Mouse (Mus musculus): Measurements from ENCODE around the gene Baiap2. TPM values are rescaled to one million over a fixed set of nuclear protein-coding genes. Genes with fewer than 3 reads are reported as not detected.

The Baiap2 gene
- polyA plus RNA-seq, 1 experiment from 2014 or later, result 8.0 TPM

- Histone ChIP-seq H3K9ac (no peak overlapping the region), H3K4me1 (replicated peaks) (no peaks in the 10 kb centered on the region), H3K36me3 (replicated peaks) (0 out of 2 replicates have a peak, but pooled peaks cover 5% of the 10 kb centered on the region), H3K27ac (replicated peaks) (no peak overlapping the region), H3K9me3 (replicated peaks) (no peaks in the 10 kb centered on the region), H3K4me2 (no peak overlapping the region), H3K27me3 (no peaks in the 10 kb centered on the region), H3K4me3 (replicated peaks) (no peak overlapping the region)
- 55% methylated on average over 10 of the region's 10 CpGs for WGBS (ENCODE audit: insufficient replicate concordance)
- ATAC-seq (ENCODE audit: insufficient read depth), result no peak
Measured at GRCm38 (mm10) chr11:119979596-119980385, 37.2 kb downstream of the Baiap2 start.

GRCm38 (mm10) chr11:119981769-119982168 lies 39.2 kb downstream of the Baiap2 start:
- Histone ChIP-seq H3K36me3 (replicated peaks) (0 out of 2 replicates have a peak, but pooled peaks cover 5% of the 10 kb centered on the region), H3K9ac (no peak overlapping the region), H3K4me1 (replicated peaks) (0 out of 2 replicates have a peak, but pooled peaks cover 2% of the 10 kb centered on the region), H3K27ac (replicated peaks) (no peak overlapping the region), H3K4me2 (no peak overlapping the region), H3K27me3 (no peaks in the 10 kb centered on the region), H3K4me3 (replicated peaks) (no peak overlapping the region), H3K9me3 (replicated peaks) (no peaks in the 10 kb centered on the region)
- 40% methylated on average over 3 of the region's 3 CpGs for WGBS (ENCODE audit: insufficient replicate concordance)
- ATAC-seq (ENCODE audit: insufficient read depth), result no peak

- no peak for ATAC-seq (ENCODE audit: insufficient read depth)
- Histone ChIP-seq H3K9me3 (replicated peaks) (no peaks in the 10 kb centered on the region), H3K9ac (no peak overlapping the region), H3K4me1 (replicated peaks) (0 out of 2 replicates have a peak, but pooled peaks cover 4% of the 10 kb centered on the region), H3K4me3 (replicated peaks) (no peak overlapping the region), H3K27ac (replicated peaks) (no peak overlapping the region), H3K4me2 (no peak overlapping the region), H3K36me3 (replicated peaks) (0 out of 2 replicates have a peak, but pooled peaks cover 5% of the 10 kb centered on the region), H3K27me3 (no peaks in the 10 kb centered on the region)
- 76% methylated on average over 3 of the region's 3 CpGs for WGBS (ENCODE audit: insufficient replicate concordance)
Measured at GRCm38 (mm10) chr11:119982236-119982635, 39.7 kb downstream of the Baiap2 start.

- no peak for ATAC-seq (ENCODE audit: insufficient read depth)
- 0 out of 2 replicates have a peak, but pooled peaks cover 4% of the 10 kb centered on the region for H3K4me1 ChIP-seq (replicated peaks)
- WGBS (ENCODE audit: insufficient replicate concordance), result 71% methylated on average over 2 of the region's 2 CpGs
- no peaks in the 10 kb centered on the region for H3K9me3 ChIP-seq (replicated peaks)
- H3K4me3 ChIP-seq (replicated peaks), result no peak overlapping the region
- no peaks in the 10 kb centered on the region for H3K27me3 ChIP-seq
- no peak overlapping the region for H3K4me2 ChIP-seq
- H3K27ac ChIP-seq (replicated peaks), result no peak overlapping the region
- H3K9ac ChIP-seq, result no peak overlapping the region
- 0 out of 2 replicates have a peak, but pooled peaks cover 5% of the 10 kb centered on the region for H3K36me3 ChIP-seq (replicated peaks)
Measured at GRCm38 (mm10) chr11:119983151-119983550, 40.6 kb downstream of the Baiap2 start.

GRCm38 (mm10) chr11:119986751-119987425 lies 44.3 kb downstream of the Baiap2 start:
- Histone ChIP-seq H3K36me3 (replicated peaks) (0 out of 2 replicates have a peak, but pooled peaks cover 5% of the 10 kb centered on the region), H3K4me1 (replicated peaks) (peaks cover 8% of the 10 kb centered on the region), H3K27ac (replicated peaks) (no peak overlapping the region), H3K27me3 (no peaks in the 10 kb centered on the region), H3K9ac (no peak overlapping the region), H3K4me3 (replicated peaks) (no peak overlapping the region), H3K9me3 (replicated peaks) (no peaks in the 10 kb centered on the region), H3K4me2 (no peak overlapping the region)
- 33% methylated on average over 9 of the region's 9 CpGs for WGBS (ENCODE audit: insufficient replicate concordance)
- ATAC-seq (ENCODE audit: insufficient read depth), result no peak

GRCm38 (mm10) chr11:119987876-119988275 lies 45.3 kb downstream of the Baiap2 start:
- Histone ChIP-seq H3K4me2 (no peak overlapping the region), H3K4me3 (replicated peaks) (no peak overlapping the region), H3K27me3 (no peaks in the 10 kb centered on the region), H3K36me3 (replicated peaks) (no peaks in the 10 kb centered on the region), H3K9me3 (replicated peaks) (no peaks in the 10 kb centered on the region), H3K9ac (no peak overlapping the region), H3K4me1 (replicated peaks) (peaks cover 8% of the 10 kb centered on the region), H3K27ac (replicated peaks) (no peak overlapping the region)
- 58% methylated on average over 7 of the region's 7 CpGs for WGBS (ENCODE audit: insufficient replicate concordance)
- ATAC-seq (ENCODE audit: insufficient read depth), result no peak

GRCm38 (mm10) chr11:119988391-119988790 lies 45.8 kb downstream of the Baiap2 start:
- Histone ChIP-seq H3K4me3 (replicated peaks) (no peak overlapping the region), H3K4me1 (replicated peaks) (peaks cover 8% of the 10 kb centered on the region), H3K9me3 (replicated peaks) (no peaks in the 10 kb centered on the region), H3K36me3 (replicated peaks) (no peaks in the 10 kb centered on the region), H3K27ac (replicated peaks) (no peak overlapping the region), H3K27me3 (no peaks in the 10 kb centered on the region), H3K4me2 (no peak overlapping the region), H3K9ac (no peak overlapping the region)
- no peak for ATAC-seq (ENCODE audit: insufficient read depth)
- 69% methylated on average over 7 of the region's 7 CpGs for WGBS (ENCODE audit: insufficient replicate concordance)

- Histone ChIP-seq H3K27ac (replicated peaks) (no peak overlapping the region), H3K9me3 (replicated peaks) (no peaks in the 10 kb centered on the region), H3K9ac (no peak overlapping the region), H3K4me1 (replicated peaks) (peaks cover 8% of the 10 kb centered on the region), H3K4me2 (no peak overlapping the region), H3K27me3 (no peaks in the 10 kb centered on the region), H3K4me3 (replicated peaks) (no peak overlapping the region), H3K36me3 (replicated peaks) (no peaks in the 10 kb centered on the region)
- ATAC-seq (ENCODE audit: insufficient read depth), result no peak
- WGBS (ENCODE audit: insufficient replicate concordance), result 68% methylated on average over 10 of the region's 10 CpGs
Measured at GRCm38 (mm10) chr11:119989115-119989564, 46.6 kb downstream of the Baiap2 start.

- Histone ChIP-seq H3K9ac (no peak overlapping the region), H3K9me3 (replicated peaks) (no peaks in the 10 kb centered on the region), H3K4me2 (no peak overlapping the region), H3K4me3 (replicated peaks) (no peak overlapping the region), H3K27ac (replicated peaks) (no peak overlapping the region), H3K36me3 (replicated peaks) (no peaks in the 10 kb centered on the region; the same call in 1 of the 2 replicates), H3K4me1 (replicated peaks) (peaks cover 8% of the 10 kb centered on the region), H3K27me3 (no peaks in the 10 kb centered on the region)
- 60% methylated on average over 10 of the region's 10 CpGs for WGBS (ENCODE audit: insufficient replicate concordance)
- no peak for ATAC-seq (ENCODE audit: insufficient read depth)
Measured at GRCm38 (mm10) chr11:119990658-119991337, 48.2 kb downstream of the Baiap2 start.

GRCm38 (mm10) chr11:119991338-119991678 lies 48.7 kb downstream of the Baiap2 start:
- Histone ChIP-seq H3K4me2 (no peak overlapping the region), H3K4me3 (replicated peaks) (no peak overlapping the region), H3K27ac (replicated peaks) (no peak overlapping the region)

GRCm38 (mm10) chr11:119997351-119997750 lies 54.8 kb downstream of the Baiap2 start:
- Histone ChIP-seq H3K9ac (no peak overlapping the region), H3K4me2 (no peak overlapping the region), H3K36me3 (replicated peaks) (peaks cover 7% of the 10 kb centered on the region; the same call in 1 of the 2 replicates), H3K4me3 (replicated peaks) (no peak overlapping the region), H3K27me3 (no peaks in the 10 kb centered on the region), H3K4me1 (replicated peaks) (no peaks in the 10 kb centered on the region), H3K9me3 (replicated peaks) (no peaks in the 10 kb centered on the region), H3K27ac (replicated peaks) (no peak overlapping the region)
- ATAC-seq (ENCODE audit: insufficient read depth), result no peak
- WGBS (ENCODE audit: insufficient replicate concordance), result 83% methylated on average over 16 of the region's 16 CpGs

More at GRCm38 (mm10) chr11:119991338-119991678, 48.7 kb downstream of the Baiap2 start:
- WGBS (ENCODE audit: insufficient replicate concordance), result 6% methylated on average over 10 of the region's 10 CpGs
- ATAC-seq (ENCODE audit: insufficient read depth), result no peak
- no peak overlapping the region for H3K9ac ChIP-seq
- no peaks in the 10 kb centered on the region for H3K27me3 ChIP-seq
- no peaks in the 10 kb centered on the region for H3K9me3 ChIP-seq (replicated peaks)
- peaks cover 8% of the 10 kb centered on the region for H3K4me1 ChIP-seq (replicated peaks)
- H3K36me3 ChIP-seq (replicated peaks), result no peaks in the 10 kb centered on the region; the same call in 1 of the 2 replicates

Measured in liver, embryonic 15.5 days (tissue).